Mouse (Mus musculus): Measurements from ENCODE around the gene Dusp7.

The Dusp7 gene

GRCm38 (mm10) chr9:106421033-106421864, 52.8 kb downstream of the Dusp7 start:
- no peak for DNase-seq (ENCODE audit: low read depth)

GRCm38 (mm10) chr9:106421865-106422160, 53.4 kb downstream of the Dusp7 start:
- no peak for DNase-seq (ENCODE audit: low read depth)

Data from fibroblast of lung, adult 2 months (primary cell).